Mouse (Mus musculus) brain, adult 10 weeks (tissue): ENCODE data around the gene Gm10720. TPM values are rescaled to one million over a fixed set of nuclear protein-coding genes. Genes with fewer than 3 reads are reported as not detected.

ENCODE experiments used
- polyA plus RNA-seq: library from polyadenylated mRNA; stranded (reverse); fragments of 350-450 nt; fragmentation: Illumina TruSeq; extraction: RNeasy Lipid Tissue Mini Kit (QIAGEN cat#74804); gene quantifications from one replicate; pipeline ENCODE4 v1.2.3, GENCODE M21; 2015; ENCODE audit warnings: low read depth, low replicate concordance

Gm10720 gene
- polyA plus RNA-seq = not detected

DNA sequence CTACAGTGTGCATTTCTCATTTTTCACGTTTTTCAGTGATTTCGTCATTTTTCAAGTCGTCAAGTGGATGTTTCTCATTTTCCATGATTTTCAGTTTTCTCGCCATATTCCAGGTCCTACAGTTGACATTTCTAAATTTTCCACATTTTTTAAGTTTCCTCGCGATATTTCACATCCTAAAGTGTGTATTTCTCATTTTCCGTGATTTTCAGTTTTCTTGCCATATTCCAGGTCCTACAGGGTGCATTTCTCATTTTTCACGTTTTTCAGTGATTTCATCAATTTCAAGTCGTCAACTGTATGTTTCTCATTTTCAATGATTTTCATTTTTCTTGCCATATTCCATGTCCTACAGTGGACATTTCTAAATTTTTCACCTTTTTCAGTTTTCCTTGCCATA is at the start of gene Gm10720:
Gm10720 (plus strand) TSS at position 301 of the 400 bp plus-strand sequence.

DNA sequence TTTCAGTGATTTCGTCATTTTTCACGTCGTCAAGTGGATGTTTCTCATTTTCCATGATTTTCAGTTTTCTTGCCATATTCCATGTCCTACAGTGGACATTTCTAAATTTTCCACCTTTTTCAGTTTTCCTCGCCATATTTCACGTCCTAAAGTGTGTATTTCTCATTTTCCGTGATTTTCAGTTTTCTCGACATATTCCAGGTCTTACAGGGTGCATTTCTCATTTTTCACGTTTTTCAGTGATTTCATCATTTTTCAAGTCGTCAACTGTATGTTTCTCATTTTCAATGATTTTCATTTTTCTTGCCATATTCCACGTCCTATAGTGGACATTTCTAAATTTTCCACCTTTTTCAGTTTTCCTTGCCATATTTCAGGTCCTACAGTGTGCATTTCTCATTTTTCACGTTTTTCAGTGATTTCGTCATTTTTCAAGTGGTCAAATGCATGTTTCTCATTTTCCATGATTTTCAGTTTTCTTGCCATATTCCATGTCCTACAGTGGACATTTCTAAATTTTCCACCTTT is 14.9 kb upstream of the Gm10720 start, which contains the start of gene Gm10722:
Gm10722 (plus strand) TSS at position 478 of the 528 bp plus-strand sequence.

DNA sequence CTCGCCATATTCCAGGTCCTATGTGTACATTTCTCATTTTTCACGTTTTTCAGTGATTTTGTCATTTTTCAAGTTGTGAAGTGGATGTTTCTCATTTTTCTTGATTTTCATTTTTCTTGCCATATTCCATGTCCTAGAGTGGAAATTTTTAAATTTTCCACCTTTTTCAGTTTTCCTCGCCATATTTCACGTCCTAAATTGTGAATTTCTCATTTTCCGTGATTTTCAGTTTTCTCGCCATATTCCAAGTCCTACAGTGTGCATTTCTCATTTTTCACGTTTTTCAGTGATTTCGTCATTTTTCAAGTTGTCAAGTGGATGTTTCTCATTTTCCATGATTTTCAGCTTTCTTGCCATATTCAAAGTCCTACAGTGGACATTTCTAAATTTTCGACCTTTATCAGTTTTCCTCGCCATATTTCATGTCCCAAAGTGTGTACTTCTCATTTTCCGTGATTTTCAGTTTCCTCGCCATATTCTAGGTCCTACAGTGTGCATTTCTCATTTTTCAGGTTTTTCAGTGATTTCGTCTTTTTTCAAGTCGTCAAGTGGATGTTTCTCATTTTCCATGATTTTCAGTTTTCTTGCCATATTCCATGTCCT is 12.6 kb upstream of the Gm10720 start, which contains the start of gene Gm11168:
Gm11168 (plus strand) TSS at position 553 of the 603 bp plus-strand sequence.

DNA sequence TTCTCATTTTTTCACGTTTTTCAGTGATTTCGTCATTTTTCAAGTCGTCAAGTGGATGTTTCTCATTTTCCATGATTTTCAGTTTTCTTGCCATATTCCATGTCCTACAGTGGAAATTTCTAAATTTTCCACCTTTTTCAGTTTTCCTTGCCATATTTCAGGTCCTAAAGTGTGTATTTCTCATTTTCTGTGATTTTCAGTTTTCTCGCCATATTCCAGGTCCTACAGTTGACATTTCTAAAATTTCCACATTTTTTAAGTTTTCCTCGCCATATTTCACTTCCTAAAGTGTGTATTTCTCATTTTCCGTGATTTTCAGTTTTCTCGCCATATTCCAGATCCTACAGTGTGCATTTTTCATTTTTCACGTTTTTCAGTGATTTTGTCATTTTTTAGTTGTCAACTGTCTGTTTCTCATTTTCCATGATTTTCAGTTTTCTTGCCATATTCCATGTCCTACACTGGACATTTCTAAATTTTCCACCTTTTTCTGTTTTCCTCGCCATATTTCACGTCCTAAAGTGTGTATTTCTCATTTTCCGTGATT is 2.6 kb upstream of the Gm10720 start, which contains the start of gene Gm10721:
Gm10721 (plus strand) TSS at position 408 of the 547 bp plus-strand sequence.

GRCm38 (mm10) chr9:3017108-3017507 is 1.7 kb downstream of the Gm10720 start, which contains the start of gene Gm10719:
Gene Gm10719 (plus strand): TSS chr9:3017408.

DNA sequence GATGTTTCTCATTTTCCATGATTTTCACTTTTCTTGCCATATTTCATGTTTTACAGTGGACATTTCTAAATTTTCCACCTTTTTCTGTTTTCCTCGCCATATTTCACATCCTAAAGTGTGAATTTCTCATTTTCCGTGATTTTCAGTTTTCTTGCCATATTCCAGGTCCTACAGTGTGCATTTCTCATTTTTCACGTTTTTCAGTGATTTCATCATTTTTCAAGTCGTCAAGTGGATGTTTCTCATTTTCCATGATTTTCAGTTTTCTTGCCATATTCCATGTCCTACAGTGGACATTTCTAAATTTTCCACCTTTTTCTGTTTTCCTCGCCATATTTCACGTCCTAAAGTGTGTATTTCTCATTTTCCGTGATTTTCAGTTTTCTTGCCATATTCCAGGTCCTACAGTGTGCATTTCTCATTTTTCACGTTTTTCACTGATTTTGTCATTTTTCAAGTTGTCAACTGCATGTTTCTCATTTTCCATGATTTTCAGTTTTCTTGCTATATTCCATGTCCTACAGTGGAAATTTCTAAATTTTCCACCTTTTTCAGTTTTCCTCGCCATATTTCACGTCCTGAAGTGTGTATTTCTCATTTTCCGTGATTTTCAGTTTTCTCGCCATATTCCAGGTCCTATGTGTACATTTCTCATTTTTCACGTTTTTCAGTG is 8.0 kb downstream of the Gm10720 start, which contains the start of gene Gm10718:
Gm10718 (plus strand) TSS at position 236 of the 673 bp plus-strand sequence.

DNA sequence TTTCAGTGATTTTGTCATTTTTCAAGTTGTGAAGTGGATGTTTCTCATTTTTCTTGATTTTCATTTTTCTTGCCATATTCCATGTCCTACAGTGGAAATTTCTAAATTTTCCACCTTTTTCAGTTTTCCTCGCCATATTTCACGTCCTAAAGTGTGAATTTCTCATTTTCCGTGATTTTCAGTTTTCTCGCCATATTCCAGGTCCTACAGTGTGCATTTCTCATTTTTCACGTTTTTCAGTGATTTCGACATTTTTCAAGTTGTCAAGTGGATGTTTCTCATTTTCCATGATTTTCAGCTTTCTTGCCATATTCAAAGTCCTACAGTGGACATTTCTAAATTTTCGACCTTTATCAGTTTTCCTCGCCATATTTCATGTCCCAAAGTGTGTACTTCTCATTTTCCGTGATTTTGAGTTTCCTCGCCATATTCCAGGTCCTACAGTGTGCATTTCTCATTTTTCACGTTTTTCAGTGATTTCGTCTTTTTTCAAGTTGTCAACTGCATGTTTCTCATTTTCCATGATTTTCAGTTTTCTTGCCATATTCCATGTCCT is 9.5 kb downstream of the Gm10720 start, which contains the start of gene Gm10717:
Gm10717 (plus strand) TSS at position 506 of the 556 bp plus-strand sequence.

DNA sequence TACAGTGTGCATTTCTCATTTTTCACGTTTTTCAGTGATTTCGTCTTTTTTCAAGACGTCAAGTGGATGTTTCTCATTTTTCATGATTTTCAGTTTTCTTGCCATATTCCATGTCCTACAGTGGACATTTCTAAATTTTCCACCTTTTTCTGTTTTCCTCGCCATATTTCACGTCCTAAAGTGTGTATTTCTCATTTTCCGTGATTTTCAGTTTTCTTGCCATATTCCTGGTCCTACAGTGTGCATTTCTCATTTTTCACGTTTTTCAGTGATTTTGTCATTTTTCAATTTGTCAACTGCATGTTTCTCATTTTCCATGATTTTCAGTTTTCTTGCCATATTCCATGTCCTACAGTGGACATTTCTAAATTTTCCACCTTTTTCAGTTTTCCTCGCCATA is 18.8 kb downstream of the Gm10720 start, which contains the start of gene Gm17535:
Gm17535 (plus strand) TSS at position 301 of the 400 bp plus-strand sequence.

GRCm38 (mm10) chr9:3036577-3036976 is 21.1 kb downstream of the Gm10720 start, which contains the start of gene Gm10715:
Gene Gm10715 (plus strand): TSS chr9:3036877.

Other genes starting within 250 kb of the Gm10720 start
- gene Gm10722, start 14.7 kb upstream of the Gm10720 start, polyA plus RNA-seq = not detected
- not detected for gene Gm11168, start 12.3 kb upstream of the Gm10720 start, polyA plus RNA-seq
- not detected for gene Gm10721, start 2.5 kb upstream of the Gm10720 start, polyA plus RNA-seq
- gene Gm10719, start 1.8 kb downstream of the Gm10720 start, polyA plus RNA-seq = not detected
- not detected for gene Gm10718, start 7.9 kb downstream of the Gm10720 start, polyA plus RNA-seq
- gene Gm10717, start 9.8 kb downstream of the Gm10720 start, polyA plus RNA-seq = not detected
- not detected for gene Gm17535, start 18.9 kb downstream of the Gm10720 start, polyA plus RNA-seq
- not detected for gene Gm10715, start 21.2 kb downstream of the Gm10720 start, polyA plus RNA-seq